Mouse (Mus musculus): ENCODE measurements around the gene Fat4.

GRCm38 (mm10) chr3:39010544-39010943, 123.8 kb downstream of the Fat4 start:
- TF ChIP-seq POLR2A (IDR thresholded peaks at IDR 0.05; ENCODE audit: borderline replicate concordance, insufficient read depth, low read length) = no peak
- TF ChIP-seq CTCF (IDR thresholded peaks at IDR 0.05; ENCODE audit: borderline replicate concordance, insufficient read depth, low read depth, low read length) = no peak

All from cerebellum, adult 2 months (tissue).